Mouse (Mus musculus): ENCODE results near the gene Prkar1b. TPM values are rescaled to one million over a fixed set of nuclear protein-coding genes. Genes with fewer than 3 reads are reported as not detected.

Prkar1b gene
- total RNA-seq, 2 experiments from 2014 or later: 20.2 to 52.4 TPM

DNA sequence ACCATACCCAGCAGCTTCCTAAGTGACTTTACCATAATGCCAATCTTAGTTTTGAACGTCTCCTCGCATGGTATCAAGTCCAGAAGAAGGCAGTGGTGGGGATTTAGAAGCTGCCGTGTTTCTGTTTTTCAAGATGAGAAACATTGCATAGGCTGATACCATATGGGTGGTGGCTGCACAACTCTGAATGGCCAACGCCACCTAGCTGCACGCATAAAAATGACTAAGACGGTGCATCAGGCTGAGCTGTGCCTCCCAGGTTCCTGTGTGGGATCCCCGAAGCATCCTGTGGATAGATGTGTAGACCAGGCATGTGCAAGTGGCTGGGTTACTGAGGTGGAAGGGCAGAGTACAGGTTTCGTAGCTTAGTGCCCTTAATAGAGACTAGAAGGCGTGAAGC, 42.0 kb downstream of the Prkar1b start:
- peak; percentile 12 to 29 for DNase-seq

- no peak for DNase-seq
Observed at GRCm38 (mm10) chr5:139101783-139102182, 48.0 kb downstream of the Prkar1b start.

DNA sequence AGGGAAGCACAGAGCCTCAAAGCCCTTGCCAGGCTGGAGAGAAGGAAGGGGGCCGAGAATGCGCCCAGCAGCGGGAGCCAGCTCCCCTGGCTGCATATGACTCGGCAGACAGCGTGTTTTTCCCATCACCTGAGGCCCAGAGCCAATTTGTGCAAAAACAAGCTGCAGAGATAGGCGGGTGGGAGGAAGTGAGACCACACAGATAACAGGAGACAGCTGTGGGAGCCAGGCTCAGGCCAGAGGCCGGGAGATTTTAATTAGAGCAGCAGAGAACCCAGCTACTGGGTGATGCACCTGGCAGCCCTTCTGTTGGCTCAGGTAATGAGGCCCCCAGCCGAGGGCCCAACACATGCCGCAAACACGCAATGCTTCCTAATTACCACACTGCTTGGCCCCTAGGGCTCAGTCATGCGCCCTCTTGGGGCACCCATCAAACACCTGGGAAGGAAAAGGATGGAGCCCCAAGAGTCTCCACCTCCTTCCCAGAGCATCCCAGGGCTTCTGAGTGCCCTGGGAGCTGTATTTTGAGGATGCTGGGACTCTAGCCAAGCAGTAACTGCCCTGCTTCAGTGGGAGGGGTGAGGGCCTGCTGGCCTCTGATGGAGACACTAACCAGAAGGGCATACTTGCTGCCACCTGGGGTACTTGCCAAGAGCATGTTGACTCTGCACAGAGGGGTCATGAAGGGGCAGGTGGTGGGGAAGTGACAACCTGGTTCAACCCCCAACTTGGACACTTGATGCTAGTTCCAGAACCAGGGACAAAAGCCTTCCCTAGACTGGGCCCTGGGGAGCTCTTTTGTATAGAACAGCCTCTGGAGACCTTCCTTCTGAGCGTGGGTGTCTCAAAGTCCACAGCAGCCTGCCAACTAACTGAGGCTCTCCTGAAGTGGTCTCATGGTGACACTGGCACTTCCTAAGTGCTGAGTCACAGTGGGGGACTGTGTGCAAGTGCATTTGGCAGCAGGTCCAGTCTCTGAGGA, 50.5 kb downstream of the Prkar1b start:
- no peak for DNase-seq

- DNase-seq: no peak
Observed at GRCm38 (mm10) chr5:139095297-139096110, 54.3 kb downstream of the Prkar1b start.

DNA sequence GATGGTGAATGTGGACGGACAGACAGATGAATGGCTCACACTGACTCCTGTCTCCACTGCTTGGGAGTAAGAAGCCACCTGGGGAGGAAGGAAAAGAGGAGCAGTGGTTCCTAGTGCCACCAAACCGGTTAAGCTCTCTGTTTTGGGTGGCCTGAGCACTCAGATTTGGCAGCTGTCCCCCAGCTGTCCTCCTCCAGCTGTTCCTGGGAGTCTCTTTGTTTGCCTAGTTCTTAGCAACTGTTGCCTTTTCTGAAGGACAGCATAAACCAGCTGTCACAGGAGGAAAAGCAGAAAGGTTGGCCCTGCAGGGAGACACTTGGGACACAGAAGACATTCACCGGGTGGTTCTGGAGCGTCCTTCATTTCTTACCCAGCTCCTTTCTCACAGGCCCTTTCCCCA, 56.3 kb downstream of the Prkar1b start:
- DNase-seq: no peak

DNA sequence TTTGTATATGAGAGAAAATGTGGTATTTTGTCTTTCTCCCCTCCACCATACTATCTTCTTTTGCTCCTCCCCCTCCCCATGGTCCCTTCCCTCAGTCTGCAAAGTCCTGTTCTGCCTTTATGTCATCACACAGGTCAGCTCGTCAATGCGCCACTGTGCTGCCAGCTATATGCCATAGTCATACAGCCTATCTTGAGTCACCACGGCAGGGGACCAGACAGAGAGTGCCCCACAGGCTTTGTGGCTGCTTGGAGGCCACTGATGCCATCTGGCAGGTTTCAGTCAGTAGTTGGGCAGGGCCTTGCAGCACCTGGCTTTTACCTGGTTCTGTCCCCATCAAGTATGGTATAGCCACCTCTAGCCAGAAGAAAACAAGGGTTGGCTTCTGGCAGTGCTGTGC, 58.1 kb downstream of the Prkar1b start:
- no peak for DNase-seq

DNA sequence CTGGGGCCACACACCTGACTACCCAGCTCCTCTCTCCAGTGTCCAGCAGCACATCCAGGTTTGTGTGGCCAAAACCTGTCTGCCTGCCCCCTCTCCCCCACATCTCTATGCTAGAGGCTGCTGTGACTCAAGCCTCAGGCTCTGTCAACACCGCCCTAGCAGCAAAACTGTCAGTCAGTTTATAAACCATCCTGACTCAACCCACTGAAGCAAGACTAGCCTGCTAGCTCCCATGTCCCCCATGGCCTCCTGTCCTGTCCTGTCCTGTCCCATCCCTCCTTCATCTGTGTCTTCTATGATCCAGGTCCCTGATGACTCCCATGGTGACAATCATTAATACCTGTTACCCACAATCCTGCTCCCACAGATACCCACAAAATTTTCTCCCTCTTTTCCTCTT, 59.6 kb downstream of the Prkar1b start:
- DNase-seq: no peak

DNA sequence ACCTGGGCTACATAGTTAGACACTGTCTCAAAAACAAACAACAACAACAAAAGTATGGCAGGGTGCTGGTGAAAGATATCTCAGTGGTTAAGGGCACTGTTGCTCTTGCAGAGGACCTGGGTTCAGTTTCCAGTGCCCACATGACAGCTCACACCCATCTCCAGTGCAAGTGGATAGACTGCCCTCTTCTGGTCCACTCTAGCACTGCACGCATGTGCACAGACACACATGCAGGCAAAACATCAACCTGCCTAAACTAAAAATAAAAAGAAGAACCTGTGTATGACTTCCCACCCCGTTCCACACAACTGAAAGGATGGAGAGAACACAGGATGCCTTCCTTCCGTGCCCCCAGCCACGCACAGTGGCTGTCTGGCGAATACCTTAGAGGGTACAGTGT, 61.6 kb downstream of the Prkar1b start:
- no peak for DNase-seq

DNA sequence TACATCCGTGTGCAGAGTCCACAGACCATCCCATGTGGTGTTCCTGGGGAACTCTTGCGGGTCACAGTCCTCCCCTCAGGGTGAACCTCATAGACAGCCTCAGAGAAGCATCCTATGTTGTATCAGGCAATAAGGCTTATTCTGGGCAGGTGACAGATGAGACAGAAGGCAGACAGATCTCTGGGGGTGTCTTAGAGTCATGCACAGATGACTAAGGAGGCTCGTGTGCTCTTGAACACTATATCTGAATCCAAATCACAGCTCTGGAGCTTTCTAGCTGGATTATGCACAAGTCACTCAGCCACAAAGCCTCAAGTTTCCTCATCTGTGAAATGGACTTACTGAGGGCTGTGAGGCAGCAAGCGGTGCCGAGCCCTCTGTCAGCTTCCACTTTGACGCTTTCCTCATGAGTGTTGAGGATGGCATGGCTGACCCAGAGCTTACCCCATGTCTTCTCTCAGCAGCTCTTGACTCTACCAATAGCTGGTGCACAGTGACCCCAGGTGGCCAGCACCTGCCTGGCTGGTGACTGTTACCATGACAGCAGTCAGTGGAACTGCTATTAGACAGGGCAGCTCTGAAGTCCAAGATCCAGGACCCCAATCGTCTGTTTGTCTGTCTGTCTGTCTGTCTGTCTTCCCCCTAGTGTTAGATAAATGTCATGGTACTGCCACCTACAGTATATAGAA, 64.8 kb downstream of the Prkar1b start:
- peak; percentile 57 for DNase-seq

GRCm38 (mm10) chr5:139084302-139084701, 65.5 kb downstream of the Prkar1b start:
- DNase-seq: peak; percentile 61 to 65

GRCm38 (mm10) chr5:139083841-139084240, 66.0 kb downstream of the Prkar1b start:
- no peak for DNase-seq

DNA sequence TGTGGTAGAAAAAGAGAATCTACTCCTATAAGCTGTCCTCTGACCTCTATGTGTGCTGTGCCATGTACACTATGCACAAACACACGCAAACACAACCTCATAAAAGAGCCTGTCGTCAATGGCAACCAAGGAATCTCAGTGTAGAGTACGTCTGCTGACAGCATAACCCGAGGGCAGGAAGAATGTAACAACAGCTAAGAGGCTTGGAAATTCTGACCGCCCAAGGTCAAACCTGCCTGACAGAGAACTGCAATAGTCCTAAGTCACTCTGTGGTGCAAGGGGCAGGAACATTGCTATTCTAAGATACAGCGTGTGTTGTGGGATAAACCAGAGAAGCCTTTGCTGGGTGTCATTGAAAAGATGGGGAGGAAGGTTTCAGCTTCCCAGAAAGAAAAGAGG, 68.4 kb downstream of the Prkar1b start:
- DNase-seq: peak; percentile 63 to 64

DNA sequence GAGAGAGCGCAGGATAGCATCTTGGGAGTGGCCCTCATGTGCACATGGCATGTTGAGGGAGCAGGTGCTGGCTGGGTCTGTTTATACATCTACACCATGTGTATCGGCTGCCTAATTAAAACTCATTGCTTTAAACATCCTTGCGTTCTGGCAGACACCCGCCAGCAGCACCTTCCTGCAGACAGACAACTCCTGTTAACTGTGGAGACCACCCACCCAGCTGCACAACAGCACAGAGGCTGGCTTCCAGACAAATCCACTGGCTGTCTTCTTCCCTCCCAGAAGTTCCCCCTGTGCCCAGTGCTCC, 71.7 kb downstream of the Prkar1b start:
- DNase-seq: no peak

- DNase-seq: peak in 1 of 2 experiments; percentile 23
Observed at GRCm38 (mm10) chr5:139077311-139078155, 72.3 kb downstream of the Prkar1b start.

DNA sequence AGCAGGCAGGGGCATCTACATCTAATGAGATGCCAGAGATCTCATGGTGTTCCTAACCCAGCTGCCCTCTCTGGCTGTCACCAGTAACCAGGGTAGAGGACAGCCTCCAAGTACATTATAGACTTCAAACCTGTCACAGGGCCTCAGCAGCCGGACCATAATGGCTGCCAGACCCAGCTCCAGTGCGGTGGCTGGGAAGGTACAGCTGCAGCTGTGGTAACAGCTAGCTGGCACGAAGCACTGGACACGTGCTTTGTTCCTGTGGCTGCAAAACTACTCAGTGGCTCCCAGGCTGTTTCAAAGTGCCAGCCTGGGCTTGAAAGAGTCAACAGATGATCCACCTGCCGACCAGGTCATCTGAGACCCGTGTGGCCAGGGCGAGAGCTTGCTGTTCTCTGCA, 73.4 kb downstream of the Prkar1b start:
- no peak for DNase-seq

- DNase-seq: no peak
Observed at GRCm38 (mm10) chr5:139075791-139076190, 74.0 kb downstream of the Prkar1b start.

DNA sequence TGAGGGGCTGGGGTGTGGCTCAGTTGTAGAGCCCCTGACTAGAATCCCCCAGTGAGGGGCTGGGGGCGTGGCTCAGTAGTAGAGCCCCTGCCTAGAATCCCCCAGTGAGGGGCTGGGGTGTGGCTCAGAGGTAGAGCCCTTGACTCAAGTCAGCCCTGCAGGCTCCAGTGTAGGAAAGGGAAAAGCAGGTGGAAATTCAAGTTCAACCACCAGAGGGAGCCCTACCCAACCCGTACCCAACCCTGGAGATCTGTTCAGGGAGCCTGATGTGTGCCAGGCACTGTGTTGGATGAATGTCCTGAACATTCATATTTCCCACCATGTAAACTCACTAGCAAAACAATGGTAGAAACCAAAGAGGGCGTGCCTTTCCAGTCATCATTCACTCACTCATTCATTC, 74.7 kb downstream of the Prkar1b start:
- DNase-seq: peak; percentile 74 to 80

DNA sequence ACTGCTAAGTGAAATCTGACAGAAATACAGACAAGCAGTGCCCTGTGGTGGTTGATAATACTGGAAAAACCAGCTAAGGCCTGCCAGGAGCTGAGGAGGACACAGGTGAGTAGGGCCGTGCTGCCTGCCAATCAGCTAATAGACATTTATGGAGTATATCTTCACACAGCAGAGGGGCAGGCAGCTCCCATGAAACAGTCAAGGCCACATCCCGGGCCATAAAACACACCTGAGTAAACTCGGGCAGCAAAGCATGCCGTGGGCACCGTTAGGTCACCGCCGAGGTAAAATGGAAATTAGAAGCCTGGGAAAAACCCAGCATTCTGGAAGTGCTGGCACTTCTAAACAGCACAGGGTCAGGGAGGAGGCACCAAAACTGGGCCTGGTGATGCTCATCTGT, 75.8 kb downstream of the Prkar1b start:
- no peak for DNase-seq

DNA sequence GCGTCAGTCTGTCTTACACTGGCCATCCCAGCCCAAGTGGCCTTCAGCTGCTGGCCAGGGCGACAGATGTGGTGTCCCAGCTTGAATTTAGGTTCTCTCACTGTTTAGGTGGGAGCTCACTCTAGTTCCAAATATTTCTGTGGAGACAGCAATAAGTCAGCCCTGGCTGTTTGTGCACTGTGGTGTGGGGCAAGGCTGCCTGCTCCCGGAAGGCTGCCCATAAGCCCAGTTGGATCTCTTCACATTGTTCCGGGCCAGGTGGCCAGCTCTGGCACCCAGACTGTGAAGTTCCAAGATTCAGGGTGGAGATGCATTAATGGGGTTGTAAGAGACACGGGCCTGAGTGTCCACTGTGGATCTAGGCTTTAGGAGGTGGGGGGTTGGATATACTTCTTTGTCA, 76.9 kb downstream of the Prkar1b start:
- DNase-seq: no peak

GRCm38 (mm10) chr5:139066861-139067614, 82.8 kb downstream of the Prkar1b start:
- DNase-seq: no peak

- DNase-seq: no peak
Observed at GRCm38 (mm10) chr5:139064611-139065010, 85.2 kb downstream of the Prkar1b start.
